Mouse (Mus musculus) liver, embryonic 14.5 days (tissue): Measurements from ENCODE around the gene Pou1f1. TPM values are rescaled to one million over a fixed set of nuclear protein-coding genes. Genes with fewer than 3 reads are reported as not detected.

Source experiments
- ATAC-seq: fragments of 200-750 bp; cut with Nextera tagmentation; 2 replicates; pipeline ENCODE4 v1.8.0; 2017; ENCODE audit warnings: moderate number of reproducible peaks, mild to moderate bottlenecking, moderate library complexity; ENCODE audit not compliant: insufficient read depth
- DNase-seq, 3 experiments: peaks; one replicate each; pipeline ENCODE4 v3.0.0-alpha.2; 2012 to 2013; ENCODE audit warnings: low read depth in 3 of 3, low spot score in 3 of 3
- H3K27ac ChIP-seq: fragments of 300-500 bp; sonication (generic); 2 replicates; pipeline ENCODE4 v1.5.1; 2014; ENCODE audit warnings: moderate library complexity, mild to moderate bottlenecking, control low read depth, inconsistent platforms
- H3K27me3 ChIP-seq: fragments of 300-500 bp; sonication (generic); 2 replicates; pipeline ENCODE4 v1.6.1; 2014; ENCODE audit warnings: mild to moderate bottlenecking, low read length, moderate library complexity; ENCODE audit not compliant: control insufficient read depth, insufficient read depth
- H3K36me3 ChIP-seq: fragments of 300-500 bp; sonication (generic); replicated peaks from 2 replicates; pipeline ENCODE4 v1.6.1; 2014; ENCODE audit warnings: low read depth; ENCODE audit not compliant: control insufficient read depth, insufficient read depth
- H3K4me1 ChIP-seq, 2 experiments: fragments of 200-500 bp in 1 of 2; fragments of 300-500 bp in 1 of 2; sonication (generic) in 1 of 2; replicated peaks; 2 replicates each; pipeline ENCODE4 v1.6.1; 2012 to 2014; ENCODE audit warnings: antibody characterized with exemption in 1 of 2, inconsistent platforms in 1 of 2, low read length in 1 of 2; ENCODE audit not compliant: control insufficient read depth in 2 of 2, insufficient read depth in 2 of 2
- H3K4me2 ChIP-seq: fragments of 300-500 bp; sonication (generic); 2 replicates; pipeline ENCODE4 v1.6.1; 2014; ENCODE audit warnings: low read depth, mild to moderate bottlenecking, control low read depth, moderate library complexity
- H3K4me3 ChIP-seq, 2 experiments: fragments of 200-500 bp in 1 of 2; fragments of 300-500 bp in 1 of 2; sonication (generic) in 1 of 2; 2 replicates each; pipeline ENCODE4 v1.5.1; 2012 to 2014; ENCODE audit warnings: low read depth in 2 of 2, low read length in 2 of 2, mild to moderate bottlenecking in 2 of 2, control low read depth in 1 of 2, inconsistent platforms in 1 of 2, moderate library complexity in 1 of 2; ENCODE audit not compliant: insufficient read depth in 1 of 2
- H3K9ac ChIP-seq: fragments of 300-500 bp; sonication (generic); replicated peaks from 2 replicates; pipeline ENCODE4 v1.6.1; 2014; ENCODE audit warnings: mild to moderate bottlenecking, control low read depth, moderate library complexity
- H3K9me3 ChIP-seq: fragments of 300-500 bp; sonication (generic); 2 replicates; pipeline ENCODE4 v1.6.1; 2016; ENCODE audit warnings: low read length, mixed read lengths; ENCODE audit not compliant: control insufficient read depth
- CTCF ChIP-seq: IDR thresholded peaks from 2 replicates; pipeline ENCODE4 v1.5.1; 2016; ENCODE audit warnings: antibody characterized with exemption, low read depth, control low read depth
- EP300 ChIP-seq: IDR thresholded peaks from 2 replicates; pipeline ENCODE4 v1.6.1; 2016; ENCODE audit warnings: antibody characterized with exemption, low read depth
- WGBS: fragments of 180-500 bp; shearing (Covaris S2); extraction: QIAGEN DNeasy Blood & Tissue Kit; methylation state at CpG from one replicate; pipeline ENCODE4 v1.1.7; 2014; ENCODE audit not compliant: insufficient replicate concordance; 5-methylcytosine and 5-hydroxymethylcytosine counted together
- polyA plus RNA-seq, 2 experiments: library from polyadenylated mRNA; depleted of rRNA in 1 of 2; stranded (reverse) in 1 of 2; unstranded in 1 of 2; fragments of >200 nt; fragmentation: Nextera tagmentation in 1 of 2; extraction: Ambion mirVana in 1 of 2; gene quantifications; 2 replicates each; pipeline versions ENCODE4 v1.2.1 to v1.2.3; 2012 to 2014

Gene Pou1f1
- polyA plus RNA-seq (2012; rRNA removed) (not detected in 2 replicates), polyA plus RNA-seq (2014; fragmentation: Nextera tagmentation; extraction: Ambion mirVana) (not detected in 2 replicates)

GRCm38 (mm10) chr16:65520211-65520610, at the start of gene Pou1f1:
Gene Pou1f1 (plus strand): TSS chr16:65520511.
- no peaks in the 10 kb centered on the region for H3K4me1 ChIP-seq
- ATAC-seq (no peak), DNase-seq (no peak)
- no peak within 1 kb of the TSS for H3K4me3 ChIP-seq
- no peak within 1 kb of the TSS for H3K27ac ChIP-seq
- 63% methylated on average over 6 of the region's 6 CpGs for WGBS
- TF ChIP-seq CTCF = no peak
- TF ChIP-seq EP300 = no peak
- H3K4me2 ChIP-seq = no peak within 1 kb of the TSS
- no peak within 1 kb of the TSS for H3K9ac ChIP-seq
- no peaks in the 10 kb centered on the region for H3K9me3 ChIP-seq
- H3K36me3 ChIP-seq = no peaks in the 10 kb centered on the region
- no peaks in the 10 kb centered on the region for H3K27me3 ChIP-seq

GRCm38 (mm10) chr16:65470650-65471049, 49.7 kb upstream of the Pou1f1 start:
- H3K4me3 ChIP-seq = no peak overlapping the region
- no peak overlapping the region for H3K27ac ChIP-seq
- no peaks in the 10 kb centered on the region for H3K4me1 ChIP-seq
- H3K9ac ChIP-seq = no peak overlapping the region
- TF ChIP-seq CTCF (no peak), EP300 (no peak)
- 19% methylated on average over 4 of the region's 4 CpGs for WGBS
- ATAC-seq (no peak), DNase-seq (no peak)
- H3K9me3 ChIP-seq = no peaks in the 10 kb centered on the region
- H3K27me3 ChIP-seq = no peaks in the 10 kb centered on the region
- H3K36me3 ChIP-seq = no peaks in the 10 kb centered on the region
- no peak overlapping the region for H3K4me2 ChIP-seq

- H3K9me3 ChIP-seq = no peaks in the 10 kb centered on the region
- WGBS = 11% methylated on average over 5 of the region's 5 CpGs
- DNase-seq = no peak
- H3K4me3 ChIP-seq = no peak overlapping the region
- no peaks in the 10 kb centered on the region for H3K27me3 ChIP-seq
- no peak for ATAC-seq
- TF ChIP-seq EP300 (no peak), CTCF (peak; percentile 50; the same call in 1 of the 2 replicates)
- H3K9ac ChIP-seq = no peak overlapping the region
- H3K4me2 ChIP-seq = no peak overlapping the region
- H3K27ac ChIP-seq = no peak overlapping the region
- no peaks in the 10 kb centered on the region for H3K36me3 ChIP-seq
- no peaks in the 10 kb centered on the region for H3K4me1 ChIP-seq
These were observed 47.8 kb upstream of the Pou1f1 start for GRCm38 (mm10) chr16:65472472-65473001.

GRCm38 (mm10) chr16:65485726-65486125, 34.6 kb upstream of the Pou1f1 start:
- Histone ChIP-seq H3K27me3 (no peaks in the 10 kb centered on the region), H3K4me1 (no peaks in the 10 kb centered on the region), H3K9ac (no peak overlapping the region), H3K4me2 (no peak overlapping the region), H3K9me3 (no peaks in the 10 kb centered on the region), H3K4me3 (no peak overlapping the region), H3K36me3 (no peaks in the 10 kb centered on the region), H3K27ac (no peak overlapping the region)
- WGBS = 64% methylated on average over 6 of the region's 6 CpGs
- ATAC-seq (no peak), DNase-seq (no peak)
- no peak for TF ChIP-seq CTCF

- H3K4me3 ChIP-seq = no peak overlapping the region
- no peaks in the 10 kb centered on the region for H3K36me3 ChIP-seq
- H3K27me3 ChIP-seq = no peaks in the 10 kb centered on the region
- 29% methylated on average over 5 of the region's 5 CpGs for WGBS
- no peak for ATAC-seq
- no peaks in the 10 kb centered on the region for H3K9me3 ChIP-seq
- H3K4me2 ChIP-seq = no peak overlapping the region
- H3K4me1 ChIP-seq = no peaks in the 10 kb centered on the region
- TF ChIP-seq CTCF (no peak), EP300 (no peak)
- H3K9ac ChIP-seq = no peak overlapping the region
- no peak for DNase-seq
- H3K27ac ChIP-seq = no peak overlapping the region
These were observed 24.3 kb upstream of the Pou1f1 start for GRCm38 (mm10) chr16:65496030-65496429.
